Mouse (Mus musculus): ENCODE measurements around the gene Nras. TPM values are rescaled to one million over a fixed set of nuclear protein-coding genes. Genes with fewer than 3 reads are reported as not detected.

Nras gene
- total and polyA plus RNA-seq, 3 experiments = 11.5 to 48.3 (median 46.7) TPM

DNA sequence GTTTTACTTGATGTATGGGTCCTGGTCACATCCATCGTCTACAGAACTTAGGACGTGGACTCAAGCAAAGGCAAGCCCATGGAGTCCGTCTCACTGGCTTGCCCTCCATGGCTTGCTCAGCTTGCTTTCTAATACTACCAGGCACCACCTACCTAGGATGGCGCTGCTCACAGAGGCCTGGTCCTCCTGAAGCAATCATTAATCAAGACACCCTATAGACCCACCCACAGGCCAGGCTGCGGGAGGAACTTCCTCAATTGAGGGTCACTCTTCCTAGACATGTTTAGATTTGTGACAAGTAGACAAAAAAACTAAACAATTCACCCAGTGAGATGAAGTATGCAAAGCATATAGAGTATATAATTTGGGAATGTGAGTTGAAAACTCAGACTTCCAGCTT lies 54.1 kb downstream of the Nras start:
- Histone ChIP-seq H3K4me3 (no peak overlapping the region), H3K36me3 (ENCODE audit: control insufficient read depth, insufficient read depth, low read length) (no peaks in the 10 kb centered on the region), H3K27ac (no peak overlapping the region), H3K79me2 (replicated peaks; ENCODE audit: control insufficient read depth, insufficient read depth, low read length) (no peaks in the 10 kb centered on the region), H3K27me3 (ENCODE audit: control insufficient read depth, insufficient read depth, low read length) (no peaks in the 10 kb centered on the region), H3K4me1 (ENCODE audit: control insufficient read depth, insufficient read depth, low read length) (peaks cover 2% of the 10 kb centered on the region; the same call in 1 of the 2 replicates), H3K9ac (ENCODE audit: low read depth, low read length) (no peak overlapping the region)
- 89% methylated on average over 5 of the region's 5 CpGs for WGBS
- TF ChIP-seq EP300 (IDR thresholded peaks at IDR 0.05; ENCODE audit: insufficient read depth, low read depth, low read length) (no peak), CTCF (IDR thresholded peaks at IDR 0.05) (no peak), POLR2A (IDR thresholded peaks at IDR 0.05; ENCODE audit: insufficient read depth, low read depth, low read length) (no peak)
- DNase-seq = no peak
- intact Hi-C loops (cut with DNase I) = no loop called here

Other genes starting within 250 kb of the Nras start
- gene Sycp1, start 122.2 kb upstream of the Nras start, total RNA-seq (2021) = under 1 TPM in 1 of 2 experiments, not detected in 1; 0.10 TPM
- gene Sycp1, start 122.2 kb upstream of the Nras start, polyA plus RNA-seq (2012; rRNA removed) = 0.18 TPM in 1 of 2 replicates, not detected in the other
- not detected for gene Nr1h5, start 94.2 kb upstream of the Nras start, total RNA-seq (2021)
- not detected in 2 replicates for gene Nr1h5, start 94.2 kb upstream of the Nras start, polyA plus RNA-seq (2012; rRNA removed)
- 10 to 100 TPM; 65.3 to 66.7 TPM for gene Sike1, start 62.6 kb upstream of the Nras start, total RNA-seq (2021)
- gene Sike1, start 62.6 kb upstream of the Nras start, polyA plus RNA-seq (2012; rRNA removed) = 26.4 and 43.7 TPM in 2 replicates
- gene Csde1, start 37.9 kb upstream of the Nras start, total RNA-seq (2021) = 100 to 1,000 TPM; 515 to 591 TPM
- gene Csde1, start 37.9 kb upstream of the Nras start, polyA plus RNA-seq (2012; rRNA removed) = 65.3 and 130 TPM in 2 replicates
- gene Ampd1, start 15.7 kb downstream of the Nras start, total RNA-seq (2021) = not detected
- gene Ampd1, start 15.7 kb downstream of the Nras start, polyA plus RNA-seq (2012; rRNA removed) = 0.12 TPM in 1 of 2 replicates, not detected in the other
- gene Dennd2c, start 44.3 kb downstream of the Nras start, total RNA-seq (2021) = 1 to 10 TPM; 1.5 to 1.8 TPM
- 0.61 and 1.3 TPM in 2 replicates for gene Dennd2c, start 44.3 kb downstream of the Nras start, polyA plus RNA-seq (2012; rRNA removed)
- gene Bcas2, start 113.4 kb downstream of the Nras start, total RNA-seq (2021) = 10 to 100 TPM; 47.8 to 51.1 TPM
- 20.4 and 35.6 TPM in 2 replicates for gene Bcas2, start 113.4 kb downstream of the Nras start, polyA plus RNA-seq (2012; rRNA removed)
- gene Trim33, start 221.0 kb downstream of the Nras start, total RNA-seq (2021) = 10 to 100 TPM; 13.5 to 14.4 TPM
- gene Trim33, start 221.0 kb downstream of the Nras start, polyA plus RNA-seq (2012; rRNA removed) = 4.6 and 10.5 TPM in 2 replicates